Mouse (Mus musculus): Measurements from ENCODE around the gene Slc4a1. TPM values are rescaled to one million over a fixed set of nuclear protein-coding genes. Genes with fewer than 3 reads are reported as not detected.
"Not testable (repeated sequence)": the region's sequence is repeated elsewhere in the genome, so short reads cannot be mapped to it uniquely, and the experiment has no call there.

Gene Slc4a1
- polyA plus RNA-seq, 1 experiment from 2014 or later, result 1,144 TPM

DNA sequence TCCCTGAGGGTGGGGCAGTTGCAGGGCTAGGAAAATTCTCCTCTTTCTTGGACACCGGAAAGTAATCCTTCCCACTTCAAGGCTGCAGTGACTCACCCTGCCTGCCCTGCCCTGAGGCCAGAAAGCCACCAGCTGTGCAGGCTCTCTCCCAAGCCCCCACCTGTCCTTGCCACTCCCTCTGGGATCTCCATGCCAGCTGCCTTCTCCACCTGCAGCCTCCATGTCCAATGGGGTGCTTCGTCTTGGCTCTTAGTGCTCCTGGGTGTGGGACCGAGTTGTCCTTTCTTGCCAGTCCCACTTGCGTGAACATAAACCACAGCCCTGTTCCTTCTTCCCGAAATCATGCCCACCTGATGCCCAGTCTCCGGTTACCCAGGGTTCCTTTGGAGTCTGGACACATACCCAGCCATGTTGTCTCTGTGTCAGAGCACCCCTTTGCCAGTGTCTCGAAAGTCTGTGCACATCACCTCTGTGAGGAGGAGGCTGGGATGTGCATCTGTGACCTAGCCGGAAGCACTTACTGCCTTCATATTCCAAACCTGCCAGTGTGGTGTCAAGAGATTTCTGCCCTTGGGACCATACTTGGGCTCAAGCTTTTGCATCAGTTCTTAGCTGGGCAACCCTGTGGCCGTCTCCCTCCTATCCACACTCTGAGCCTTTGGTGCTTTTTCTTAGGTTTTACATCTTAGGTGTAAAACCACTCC lies 28.6 kb upstream of the Slc4a1 start:
- no peak overlapping the region for H3K4me3 ChIP-seq (ENCODE audit: low read depth, low read length)
- 76% methylated on average over 9 of the region's 9 CpGs for WGBS (ENCODE audit: insufficient replicate concordance)
- no peak overlapping the region for H3K27ac ChIP-seq (ENCODE audit: low read length)
- ATAC-seq (ENCODE audit: low read depth), result no peak
- H3K4me2 ChIP-seq (ENCODE audit: low read depth, low read length), result no peak overlapping the region
- peaks cover 81% of the 10 kb centered on the region for H3K27me3 ChIP-seq (ENCODE audit: control insufficient read depth, insufficient read depth, low read depth, low read length)
- no peak overlapping the region for H3K9ac ChIP-seq (ENCODE audit: low read depth, low read length)
- no peaks in the 10 kb centered on the region for H3K9me3 ChIP-seq (replicated peaks; ENCODE audit: control insufficient read depth, low read length)
- no peaks in the 10 kb centered on the region for H3K36me3 ChIP-seq (ENCODE audit: control insufficient read depth, insufficient read depth)
- H3K4me1 ChIP-seq (ENCODE audit: control insufficient read depth, low read depth, low read length), result peaks cover 25% of the 10 kb centered on the region

DNA sequence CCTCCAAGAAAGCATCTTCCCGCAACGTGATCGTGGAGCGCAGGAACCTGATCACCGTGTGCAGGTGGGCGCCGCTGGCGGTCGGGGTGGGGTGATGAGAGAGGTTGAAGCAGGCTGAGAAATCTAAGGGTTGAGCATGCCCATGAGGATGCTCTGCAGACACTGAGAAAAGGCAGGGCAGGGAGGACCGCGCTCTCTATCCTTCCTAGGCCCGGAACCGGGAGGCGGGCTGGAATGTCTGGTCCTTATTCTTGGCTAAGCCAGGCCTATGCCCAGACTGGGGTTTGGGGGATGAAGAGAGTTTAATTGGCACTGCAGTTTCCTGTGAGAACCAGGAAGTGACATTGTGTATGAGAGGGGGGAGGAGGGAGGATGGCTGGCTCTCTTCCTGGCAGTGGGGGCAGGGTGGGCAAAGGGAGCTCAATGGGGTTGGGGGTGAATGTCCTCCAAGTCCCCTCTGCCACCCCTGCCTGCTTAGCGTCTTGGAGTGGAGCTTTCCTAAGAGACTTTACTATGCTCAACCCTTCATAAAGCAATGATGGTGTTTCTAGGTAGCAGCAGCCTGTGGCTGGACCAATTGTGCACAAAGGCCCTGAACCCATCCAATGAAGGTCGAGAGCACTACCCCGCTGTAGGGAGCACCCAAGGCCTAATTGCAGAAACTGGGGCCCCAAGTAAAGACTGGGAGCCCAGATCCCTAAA lies 27.9 kb upstream of the Slc4a1 start:
- WGBS (ENCODE audit: insufficient replicate concordance), result 10% methylated on average over 17 of the region's 17 CpGs
- peak overlapping the region; percentile 48 for H3K4me3 ChIP-seq (ENCODE audit: low read depth, low read length)
- H3K27ac ChIP-seq (ENCODE audit: low read length), result no peak overlapping the region
- H3K9ac ChIP-seq (ENCODE audit: low read depth, low read length), result no peak overlapping the region; the same call in 1 of the 2 replicates
- no peaks in the 10 kb centered on the region for H3K36me3 ChIP-seq (ENCODE audit: control insufficient read depth, insufficient read depth)
- peak overlapping the region; percentile 67 for H3K4me2 ChIP-seq (ENCODE audit: low read depth, low read length)
- H3K27me3 ChIP-seq (ENCODE audit: control insufficient read depth, insufficient read depth, low read depth, low read length), result peaks cover 74% of the 10 kb centered on the region
- ATAC-seq (ENCODE audit: low read depth), result no peak
- H3K9me3 ChIP-seq (replicated peaks; ENCODE audit: control insufficient read depth, low read length), result no peaks in the 10 kb centered on the region
- H3K4me1 ChIP-seq (ENCODE audit: control insufficient read depth, low read depth, low read length), result peaks cover 18% of the 10 kb centered on the region

DNA sequence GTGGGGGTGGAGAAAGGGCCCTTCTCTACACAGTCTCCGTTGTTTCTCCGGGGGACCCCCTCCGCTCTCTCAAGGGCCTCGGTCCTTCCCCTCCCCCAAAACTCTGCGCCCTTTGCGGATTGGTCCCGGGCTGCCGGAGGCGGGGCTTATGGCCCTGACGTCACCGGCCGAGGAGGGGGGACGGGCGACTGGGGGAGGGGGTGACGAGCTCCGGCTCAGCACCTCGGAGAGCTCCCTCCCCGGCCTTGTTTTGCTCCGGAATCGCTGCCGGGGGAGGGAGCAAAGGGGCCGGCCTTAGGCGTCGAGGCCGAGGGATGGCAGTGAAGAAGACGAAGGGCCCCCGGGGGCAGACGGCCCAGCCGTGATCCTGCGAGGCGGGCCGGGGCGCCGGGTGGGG lies 27.2 kb upstream of the Slc4a1 start, which contains the start of gene Rundc3a:
Gene Rundc3a, plus strand, starts transcription at position 166 of the 397 bp plus-strand sequence.
- H3K27me3 ChIP-seq (ENCODE audit: control insufficient read depth, insufficient read depth, low read depth, low read length), result peaks cover 68% of the 10 kb centered on the region
- no peaks in the 10 kb centered on the region for H3K9me3 ChIP-seq (replicated peaks; ENCODE audit: control insufficient read depth, low read length)
- no peaks in the 10 kb centered on the region for H3K36me3 ChIP-seq (ENCODE audit: control insufficient read depth, insufficient read depth)
- H3K4me2 ChIP-seq (ENCODE audit: low read depth, low read length), result peak within 1 kb of the TSS; percentile 67
- WGBS (ENCODE audit: insufficient replicate concordance), result 2% methylated on average over 33 of the region's 34 CpGs
- peak within 1 kb of the TSS; percentile 48 for H3K4me3 ChIP-seq (ENCODE audit: low read depth, low read length)
- H3K4me1 ChIP-seq (ENCODE audit: control insufficient read depth, low read depth, low read length), result peaks cover 16% of the 10 kb centered on the region
- peak within 1 kb of the TSS; percentile 4 for H3K9ac ChIP-seq (ENCODE audit: low read depth, low read length)
- no peak within 1 kb of the TSS for H3K27ac ChIP-seq (ENCODE audit: low read length)
- peak; percentile 59 for ATAC-seq (ENCODE audit: low read depth)

DNA sequence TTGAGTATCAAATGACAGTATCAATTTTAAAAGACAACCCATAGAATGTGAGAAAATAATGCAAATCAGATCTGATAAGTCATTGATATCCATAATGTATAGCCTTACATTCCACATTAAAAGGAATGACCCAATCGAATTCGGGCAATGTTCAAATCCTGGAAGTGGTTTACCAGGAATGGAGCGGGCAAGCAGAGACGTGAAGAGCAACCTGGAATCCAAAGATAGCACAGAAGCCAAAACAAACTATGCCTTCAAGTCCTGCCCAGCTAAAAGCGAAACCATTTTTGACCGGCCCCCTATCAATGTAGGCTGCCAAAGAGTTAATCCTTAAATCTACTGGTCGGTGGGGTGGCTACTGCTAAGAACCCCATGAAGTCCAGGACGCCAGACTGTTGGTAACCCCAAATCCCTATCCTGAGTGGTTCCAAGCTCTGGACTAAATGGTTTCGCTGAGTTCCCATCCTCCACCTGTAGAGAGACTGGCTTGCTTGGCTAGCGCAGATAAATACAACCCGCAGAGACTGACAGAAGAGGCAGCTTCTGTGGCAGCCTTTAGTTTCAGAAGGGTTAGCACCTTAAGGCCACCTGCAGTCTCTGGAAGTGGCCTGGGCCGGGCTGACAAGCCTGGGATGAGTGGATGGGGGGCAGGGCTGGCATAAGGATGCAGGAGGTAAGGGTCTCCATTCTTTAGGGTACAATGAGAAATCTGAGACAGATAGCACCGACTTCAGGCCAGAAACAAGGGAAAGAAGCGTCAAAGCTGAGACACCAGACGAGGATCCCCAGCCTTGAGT lies 26.6 kb upstream of the Slc4a1 start:
- Histone ChIP-seq H3K4me3 (ENCODE audit: low read depth, low read length) (peak overlapping the region; percentile 48), H3K4me1 (ENCODE audit: control insufficient read depth, low read depth, low read length) (peaks cover 16% of the 10 kb centered on the region), H3K27me3 (ENCODE audit: control insufficient read depth, insufficient read depth, low read depth, low read length) (peaks cover 62% of the 10 kb centered on the region), H3K36me3 (ENCODE audit: control insufficient read depth, insufficient read depth) (no peaks in the 10 kb centered on the region), H3K9me3 (replicated peaks; ENCODE audit: control insufficient read depth, low read length) (no peaks in the 10 kb centered on the region), H3K27ac (ENCODE audit: low read length) (no peak overlapping the region), H3K9ac (ENCODE audit: low read depth, low read length) (peak overlapping the region; percentile 4), H3K4me2 (ENCODE audit: low read depth, low read length) (peak overlapping the region; percentile 67)
- 14% methylated on average over 15 of the region's 15 CpGs for WGBS (ENCODE audit: insufficient replicate concordance)
- ATAC-seq (ENCODE audit: low read depth), result 0 out of 2 replicates have a peak, but pooled peaks have one; percentile 24

DNA sequence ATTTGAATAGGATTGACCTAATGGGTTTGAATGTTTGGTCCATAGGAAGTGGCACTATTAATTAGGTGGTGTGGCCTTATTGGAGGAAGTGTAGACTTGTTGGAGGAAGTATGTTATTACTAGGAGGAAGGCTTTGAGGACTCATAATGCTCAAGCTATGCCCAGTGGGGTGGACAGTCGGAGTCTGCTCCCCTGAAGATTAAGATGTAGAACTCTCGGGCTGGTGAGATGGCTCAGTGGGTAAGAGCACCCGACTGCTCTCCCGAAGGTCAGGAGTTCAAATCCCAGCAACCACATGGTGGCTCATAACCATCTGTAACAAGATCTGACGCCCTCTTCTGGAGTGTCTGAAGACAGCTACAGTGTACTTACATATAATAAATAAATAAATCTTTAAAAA lies 23.4 kb upstream of the Slc4a1 start:
- H3K36me3 ChIP-seq (ENCODE audit: control insufficient read depth, insufficient read depth); H3K9ac ChIP-seq (ENCODE audit: low read depth, low read length); H3K27ac ChIP-seq (ENCODE audit: low read length); H3K4me2 ChIP-seq (ENCODE audit: low read depth, low read length); H3K9me3 ChIP-seq (replicated peaks; ENCODE audit: control insufficient read depth, low read length); ATAC-seq (ENCODE audit: low read depth); H3K4me3 ChIP-seq (ENCODE audit: low read depth, low read length): not testable (repeated sequence)
- H3K27me3 ChIP-seq (ENCODE audit: control insufficient read depth, insufficient read depth, low read depth, low read length), result peaks cover 48% of the 10 kb centered on the region
- H3K4me1 ChIP-seq (ENCODE audit: control insufficient read depth, low read depth, low read length), result peaks cover 12% of the 10 kb centered on the region
- WGBS (ENCODE audit: insufficient replicate concordance), result 68% methylated on average over 4 of the region's 5 CpGs

DNA sequence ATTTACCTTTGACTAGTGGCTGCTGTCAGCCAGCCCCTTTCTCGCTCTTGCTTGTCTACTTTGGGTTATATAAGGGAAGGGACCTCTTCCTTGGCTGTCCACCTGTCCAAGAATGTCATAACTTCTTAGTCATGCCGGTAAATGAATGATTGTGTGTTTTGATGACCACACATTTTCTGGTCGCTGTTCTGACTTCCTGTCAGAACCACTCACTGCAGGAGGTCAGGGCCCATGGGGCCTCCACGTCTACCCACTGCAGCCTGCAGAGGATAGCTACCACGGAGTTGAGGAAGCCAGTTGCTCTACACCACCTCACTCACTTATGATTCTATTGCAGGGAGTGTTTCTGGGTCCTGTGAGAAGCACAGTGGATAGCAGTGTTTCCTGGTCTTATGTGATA lies 20.1 kb upstream of the Slc4a1 start:
- Histone ChIP-seq H3K4me2 (ENCODE audit: low read depth, low read length) (no peak overlapping the region), H3K9ac (ENCODE audit: low read depth, low read length) (no peak overlapping the region), H3K4me1 (ENCODE audit: control insufficient read depth, low read depth, low read length) (peaks cover 24% of the 10 kb centered on the region), H3K27ac (ENCODE audit: low read length) (no peak overlapping the region), H3K4me3 (ENCODE audit: low read depth, low read length) (no peak overlapping the region), H3K9me3 (replicated peaks; ENCODE audit: control insufficient read depth, low read length) (no peaks in the 10 kb centered on the region), H3K27me3 (ENCODE audit: control insufficient read depth, insufficient read depth, low read depth, low read length) (peaks cover 23% of the 10 kb centered on the region), H3K36me3 (ENCODE audit: control insufficient read depth, insufficient read depth) (no peaks in the 10 kb centered on the region)
- ATAC-seq (ENCODE audit: low read depth), result no peak
- 21% methylated on average over 5 of the region's 5 CpGs for WGBS (ENCODE audit: insufficient replicate concordance)

DNA sequence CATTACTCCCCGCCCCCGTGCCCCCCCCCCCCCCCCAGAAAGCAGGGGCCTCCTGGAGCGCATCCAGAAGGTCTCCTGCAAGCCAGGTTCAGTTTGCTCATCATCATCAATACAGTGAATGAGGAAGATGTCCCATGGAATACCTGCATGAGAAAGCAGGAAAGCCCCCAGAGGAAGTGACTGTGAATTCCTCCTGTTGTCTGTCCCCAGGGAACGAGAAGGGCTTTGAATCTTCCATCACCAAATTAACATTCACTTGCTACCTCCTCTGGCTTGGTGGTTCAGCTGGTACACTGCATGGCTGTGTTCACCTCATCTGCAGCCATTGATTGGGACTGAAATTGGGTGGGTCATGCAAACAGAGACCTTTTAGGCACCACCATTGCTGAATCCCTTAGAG lies 19.1 kb upstream of the Slc4a1 start:
- WGBS (ENCODE audit: insufficient replicate concordance), result 37% methylated on average over 4 of the region's 4 CpGs
- H3K4me1 ChIP-seq (ENCODE audit: control insufficient read depth, low read depth, low read length), result peaks cover 34% of the 10 kb centered on the region
- no peak overlapping the region for H3K9ac ChIP-seq (ENCODE audit: low read depth, low read length)
- H3K27ac ChIP-seq (ENCODE audit: low read length), result no peak overlapping the region
- no peak overlapping the region for H3K4me3 ChIP-seq (ENCODE audit: low read depth, low read length)
- no peak for ATAC-seq (ENCODE audit: low read depth)
- H3K36me3 ChIP-seq (ENCODE audit: control insufficient read depth, insufficient read depth), result no peaks in the 10 kb centered on the region
- H3K9me3 ChIP-seq (replicated peaks; ENCODE audit: control insufficient read depth, low read length), result no peaks in the 10 kb centered on the region
- no peak overlapping the region for H3K4me2 ChIP-seq (ENCODE audit: low read depth, low read length)
- peaks cover 18% of the 10 kb centered on the region for H3K27me3 ChIP-seq (ENCODE audit: control insufficient read depth, insufficient read depth, low read depth, low read length)

DNA sequence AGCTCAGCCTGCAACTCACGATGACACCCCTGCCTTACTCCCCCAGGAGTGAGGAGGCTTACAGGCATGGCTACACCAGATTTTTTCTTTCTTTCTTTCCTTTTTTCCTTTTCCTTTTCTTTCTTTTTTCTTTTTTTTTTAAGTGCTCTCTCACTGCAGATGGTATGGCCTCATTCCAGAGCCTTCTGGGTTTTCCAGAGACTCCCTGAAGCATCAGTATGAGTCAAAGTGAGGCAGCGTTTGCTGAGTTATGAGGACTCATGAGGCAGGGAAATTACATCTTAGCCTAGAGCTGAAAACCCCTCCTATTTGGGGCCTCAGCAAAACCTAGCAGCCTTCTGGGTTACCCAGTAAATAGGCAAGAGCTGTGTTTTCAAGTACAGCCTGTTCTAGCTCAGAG lies 18.4 kb upstream of the Slc4a1 start:
- H3K9me3 ChIP-seq (replicated peaks; ENCODE audit: control insufficient read depth, low read length), result no peaks in the 10 kb centered on the region
- H3K4me1 ChIP-seq (ENCODE audit: control insufficient read depth, low read depth, low read length), result peaks cover 34% of the 10 kb centered on the region
- no peak overlapping the region for H3K4me2 ChIP-seq (ENCODE audit: low read depth, low read length)
- no peak overlapping the region for H3K9ac ChIP-seq (ENCODE audit: low read depth, low read length)
- no peak overlapping the region for H3K27ac ChIP-seq (ENCODE audit: low read length)
- H3K4me3 ChIP-seq (ENCODE audit: low read depth, low read length), result no peak overlapping the region
- no peak for ATAC-seq (ENCODE audit: low read depth)
- 51% methylated on average over 2 of the region's 2 CpGs for WGBS (ENCODE audit: insufficient replicate concordance)
- H3K36me3 ChIP-seq (ENCODE audit: control insufficient read depth, insufficient read depth), result no peaks in the 10 kb centered on the region
- peaks cover 18% of the 10 kb centered on the region for H3K27me3 ChIP-seq (ENCODE audit: control insufficient read depth, insufficient read depth, low read depth, low read length)
